Mouse (Mus musculus): Measurements from ENCODE around the gene Cdhr2.

Gene Cdhr2

DNA sequence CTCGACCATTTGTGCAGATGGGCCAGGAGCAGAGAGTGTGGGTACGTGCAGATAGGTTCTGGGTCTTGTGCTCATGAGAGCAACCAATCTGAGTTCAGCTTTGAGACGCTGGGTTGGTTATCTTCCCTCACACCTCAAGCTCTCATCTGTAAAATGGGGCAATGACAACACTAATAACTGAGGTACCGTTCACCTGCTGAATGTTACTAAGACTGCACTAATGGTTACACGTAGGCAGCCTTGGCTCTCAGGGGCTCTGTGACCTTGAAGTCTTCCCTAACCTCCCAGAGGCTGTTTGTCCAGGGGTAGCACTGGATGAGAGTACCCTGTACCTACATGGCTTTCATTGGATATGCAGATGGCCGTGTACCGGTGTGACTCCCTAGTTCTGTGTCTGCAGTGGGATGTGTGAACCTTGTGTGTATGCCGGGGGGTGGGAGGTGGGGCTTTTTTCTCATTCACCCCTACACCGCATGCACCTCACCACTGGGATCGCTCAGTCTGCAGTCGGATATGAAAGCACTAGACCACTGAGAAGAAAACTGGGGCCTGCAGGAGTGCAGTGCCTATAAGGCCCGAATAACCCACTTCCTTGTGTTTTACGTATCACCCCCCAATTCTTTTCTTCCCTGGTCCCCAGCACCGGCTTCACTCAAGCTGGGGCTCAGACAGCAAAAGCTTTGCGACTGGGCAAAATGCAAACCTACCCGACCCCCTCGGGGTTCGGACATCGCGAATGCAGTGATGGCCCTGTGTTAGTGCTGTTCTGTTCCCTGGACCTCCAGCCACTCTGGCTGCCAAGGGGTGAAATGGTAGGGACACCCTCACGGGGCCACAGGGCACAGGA is 8.3 kb upstream of the Cdhr2 start:
- in situ Hi-C loops (cut with MboI; ENCODE audit: low sequenced_read_pairs), result no loop called here

GRCm38 (mm10) chr13:54693558-54694347 is 7.5 kb upstream of the Cdhr2 start, which contains the start of gene Rnf44:
Gene Rnf44 (minus strand): TSS chr13:54693907.
- in situ Hi-C loops (cut with MboI; ENCODE audit: low sequenced_read_pairs), result no loop called here

GRCm38 (mm10) chr13:54694348-54695060 is 6.8 kb upstream of the Cdhr2 start:
- in situ Hi-C loops (cut with MboI; ENCODE audit: low sequenced_read_pairs), result no loop called here

DNA sequence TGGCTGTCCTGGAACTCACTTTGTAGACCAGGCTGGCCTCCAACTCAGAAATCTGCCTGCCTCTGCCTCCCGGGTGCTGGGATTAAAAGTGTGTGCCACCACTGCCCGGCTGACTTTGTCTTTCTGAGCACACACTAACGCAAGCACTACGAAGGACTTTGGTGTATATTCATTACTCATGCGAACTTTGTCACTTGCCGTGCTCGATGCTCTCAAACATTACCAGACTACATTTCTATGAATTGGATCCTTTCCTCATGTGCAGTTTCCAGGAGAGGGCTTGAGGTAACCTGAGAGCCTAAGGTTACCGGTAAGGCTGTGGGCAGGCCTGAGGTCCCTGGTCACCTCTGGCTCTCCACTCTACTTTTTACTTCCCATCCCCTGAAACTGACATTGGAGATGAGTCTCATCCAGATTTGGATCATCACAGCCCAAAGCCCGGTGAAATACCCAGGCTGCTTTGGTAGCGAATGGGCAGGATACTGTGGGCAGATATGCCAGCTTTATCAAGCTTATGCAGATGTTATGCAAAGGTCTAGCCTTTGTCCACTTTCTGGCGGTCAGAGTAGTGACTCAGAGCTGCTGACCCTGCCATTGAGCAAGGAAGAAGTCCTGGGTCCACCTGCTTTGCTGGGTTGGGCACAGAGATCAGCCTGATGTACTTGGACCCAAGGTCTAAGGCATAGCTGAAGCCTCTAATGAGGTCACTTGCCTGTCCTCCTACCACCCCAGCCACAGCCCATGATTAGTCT is 5.6 kb upstream of the Cdhr2 start:
- in situ Hi-C loops (cut with MboI; ENCODE audit: low sequenced_read_pairs), result no loop called here

DNA sequence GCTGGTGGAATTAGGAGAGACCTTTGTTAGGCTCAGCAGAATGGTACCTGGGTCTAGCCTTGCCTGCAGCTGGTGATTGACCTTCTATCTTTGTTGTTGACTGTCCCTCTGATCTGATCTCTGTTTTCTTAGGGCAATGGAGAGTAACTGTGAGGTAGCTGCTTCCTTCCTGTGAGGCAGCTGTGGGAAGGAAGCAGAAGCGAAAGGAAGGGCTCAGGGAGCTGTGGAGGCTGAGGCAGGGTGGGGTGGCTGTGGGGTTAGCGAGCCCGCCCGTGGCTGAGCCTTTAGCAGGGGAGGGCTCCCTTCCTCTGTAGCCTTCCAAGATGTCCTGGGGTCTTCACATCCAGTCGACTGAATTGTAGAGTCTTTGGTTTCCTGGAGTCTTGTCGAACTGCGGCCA is 1.2 kb downstream of the Cdhr2 start:
- in situ Hi-C loops (cut with MboI; ENCODE audit: low sequenced_read_pairs), result no loop called here

DNA sequence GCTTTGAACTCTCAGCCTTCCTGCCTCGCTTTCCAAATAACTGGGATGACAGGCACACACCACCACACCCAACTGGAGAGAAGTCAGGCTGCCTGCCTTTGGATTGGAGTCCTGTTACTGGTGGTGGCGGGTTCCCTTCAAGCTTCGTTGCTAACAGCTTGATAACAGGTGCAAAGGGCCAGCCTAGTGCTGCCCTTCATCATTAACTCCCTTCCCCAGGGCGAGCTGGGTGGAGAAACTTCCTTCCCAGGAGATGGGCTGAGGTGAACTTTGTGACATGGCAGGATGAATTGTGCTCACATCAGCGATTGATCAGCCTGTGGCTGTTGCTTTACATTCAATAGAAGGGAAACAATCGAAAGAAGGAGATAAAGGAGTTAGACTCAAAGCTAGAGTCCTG is 3.6 kb downstream of the Cdhr2 start:
- in situ Hi-C loops (cut with MboI; ENCODE audit: low sequenced_read_pairs), result no loop called here

DNA sequence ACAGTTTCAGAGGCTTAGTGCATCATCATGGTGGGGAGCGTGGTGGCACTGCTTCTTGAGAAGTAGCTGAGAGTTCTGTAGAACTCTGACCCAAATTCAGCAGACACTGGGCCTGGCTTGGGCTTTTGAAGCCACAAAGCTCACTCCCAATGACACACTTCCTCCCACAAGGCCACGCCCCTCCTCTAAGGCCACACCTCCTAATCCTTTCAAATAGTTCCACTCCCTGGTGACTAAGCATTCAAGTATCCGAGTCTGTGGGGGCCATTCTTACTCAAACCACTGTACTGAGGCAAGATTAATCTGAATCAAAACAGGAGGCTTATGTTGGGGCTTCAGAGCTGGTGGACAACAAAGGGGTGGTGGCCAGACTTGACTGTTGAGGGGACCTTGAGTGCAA is 9.6 kb downstream of the Cdhr2 start:
- in situ Hi-C loops (cut with MboI; ENCODE audit: low sequenced_read_pairs), result no loop called here

DNA sequence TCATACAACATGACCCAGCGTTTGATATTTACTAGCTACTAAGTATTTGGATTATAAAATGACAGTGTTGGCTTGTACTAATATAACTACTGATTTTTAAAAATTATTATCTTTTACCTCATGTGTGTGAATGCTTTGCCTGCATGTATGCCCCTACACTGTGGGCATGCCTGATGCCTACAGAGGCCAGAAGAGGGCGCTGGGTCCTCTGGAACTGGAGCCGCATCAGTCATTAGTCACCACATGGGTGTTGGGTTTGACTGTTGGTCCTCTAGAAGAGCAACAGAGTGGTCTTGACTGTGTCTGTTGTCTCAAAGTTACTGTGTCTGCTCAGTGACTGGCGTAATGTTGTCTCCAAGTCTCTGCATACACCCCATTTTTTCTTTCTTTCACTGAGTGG is 13.1 kb downstream of the Cdhr2 start:
- in situ Hi-C loops (cut with MboI; ENCODE audit: low sequenced_read_pairs), result no loop called here

- in situ Hi-C loops (cut with MboI; ENCODE audit: low sequenced_read_pairs), result no loop called here
Observed at GRCm38 (mm10) chr13:54714996-54715395, 13.7 kb downstream of the Cdhr2 start.

- in situ Hi-C loops (cut with MboI; ENCODE audit: low sequenced_read_pairs), result no loop called here
Observed at GRCm38 (mm10) chr13:54716916-54717315, 15.7 kb downstream of the Cdhr2 start.

DNA sequence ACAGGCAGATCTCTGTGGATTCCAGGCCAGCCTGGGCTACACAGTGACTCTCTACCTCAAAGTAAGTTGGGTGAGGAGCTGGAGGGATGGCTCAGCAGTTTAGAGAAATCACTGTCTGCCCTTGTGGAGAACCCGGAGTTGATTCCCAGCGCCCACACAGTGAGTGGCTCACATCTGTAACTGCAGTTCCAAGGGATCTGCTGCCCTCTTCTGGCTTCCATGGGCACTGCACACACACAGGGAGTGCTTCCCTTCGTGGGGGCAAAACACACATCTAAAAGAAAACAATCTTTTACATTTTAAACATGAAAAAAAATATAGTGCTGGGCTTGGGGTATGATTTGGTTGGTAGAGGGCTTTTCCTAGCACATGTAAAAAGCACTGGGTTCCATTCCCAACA is 21.9 kb downstream of the Cdhr2 start:
- in situ Hi-C loops (cut with MboI; ENCODE audit: low sequenced_read_pairs), result loop anchor here (5.0 kb wide), 1 partner anchor 59 kb away; the partner anchor contains the start of gene Eif4e1b

DNA sequence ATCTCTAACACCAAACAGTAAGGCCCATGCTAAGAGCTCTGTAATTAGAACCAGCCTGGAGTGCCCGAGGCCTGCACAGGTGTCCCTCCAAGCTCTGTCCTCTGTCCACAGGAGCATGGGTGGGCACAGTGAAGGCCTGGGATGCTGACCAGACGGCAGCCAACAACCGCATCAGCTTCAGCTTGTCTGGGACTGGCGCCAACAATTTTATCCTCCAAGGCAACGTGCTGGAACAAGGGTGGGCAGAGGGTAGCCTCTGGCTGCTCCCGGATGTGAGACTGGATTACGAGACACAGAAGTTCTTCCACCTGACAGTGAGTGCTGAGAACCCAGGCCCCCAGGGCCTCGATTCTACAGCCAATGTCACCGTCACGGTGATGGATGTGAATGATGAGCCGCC is 24.9 kb downstream of the Cdhr2 start:
- in situ Hi-C loops (cut with MboI; ENCODE audit: low sequenced_read_pairs), result no loop called here

- in situ Hi-C loops (cut with MboI; ENCODE audit: low sequenced_read_pairs), result no loop called here
Observed at GRCm38 (mm10) chr13:54736931-54737330, 35.7 kb downstream of the Cdhr2 start.

- in situ Hi-C loops (cut with MboI; ENCODE audit: low sequenced_read_pairs), result no loop called here
Observed at GRCm38 (mm10) chr13:54737488-54738212, 36.4 kb downstream of the Cdhr2 start.

- in situ Hi-C loops (cut with MboI; ENCODE audit: low sequenced_read_pairs), result no loop called here
Observed at GRCm38 (mm10) chr13:54738213-54738601, 36.9 kb downstream of the Cdhr2 start.

- in situ Hi-C loops (cut with MboI; ENCODE audit: low sequenced_read_pairs), result no loop called here
Observed at GRCm38 (mm10) chr13:54746110-54746509, 44.8 kb downstream of the Cdhr2 start.

DNA sequence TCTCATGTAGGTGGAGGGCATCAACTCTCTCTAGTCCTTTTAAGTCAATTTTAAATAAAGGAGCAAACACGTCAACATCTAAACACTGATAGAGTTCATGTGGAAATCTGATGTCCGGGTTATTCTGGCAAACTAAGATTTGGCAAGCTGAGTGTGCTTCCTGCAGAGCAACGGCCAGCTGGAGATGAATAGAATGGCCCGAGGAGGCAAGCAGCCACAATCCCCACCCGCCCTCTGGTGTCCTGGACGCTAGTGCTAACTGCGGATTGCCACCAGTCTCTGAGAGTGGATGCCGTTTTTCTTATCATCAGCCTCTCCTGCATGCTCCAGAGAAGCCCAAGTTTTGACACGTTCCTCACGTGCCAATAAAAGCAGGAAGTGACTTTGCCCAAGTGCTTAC is 45.6 kb downstream of the Cdhr2 start:
- in situ Hi-C loops (cut with MboI; ENCODE audit: low sequenced_read_pairs), result no loop called here

DNA sequence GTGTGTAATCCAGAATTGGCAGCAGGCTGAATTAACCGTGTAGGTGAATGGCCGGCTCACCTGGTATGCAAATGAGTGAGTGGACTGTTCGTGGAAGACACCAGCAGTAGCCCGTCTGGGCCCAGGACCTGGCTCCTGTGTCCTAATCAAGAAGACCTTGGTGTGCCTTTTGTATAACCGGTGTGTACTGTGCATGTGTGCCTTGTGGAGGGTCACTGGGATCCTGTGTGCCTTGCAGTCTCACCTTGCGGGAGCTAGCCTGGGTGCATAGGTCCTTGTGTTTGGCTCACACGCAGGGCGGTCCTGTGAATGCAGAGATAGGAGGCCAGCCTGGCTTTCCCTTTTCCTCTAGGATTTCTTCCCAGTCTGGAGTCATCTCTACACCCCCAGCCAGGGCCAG is 46.9 kb downstream of the Cdhr2 start:
- in situ Hi-C loops (cut with MboI; ENCODE audit: low sequenced_read_pairs), result no loop called here

- in situ Hi-C loops (cut with MboI; ENCODE audit: low sequenced_read_pairs), result no loop called here
Observed at GRCm38 (mm10) chr13:54748721-54749060, 47.4 kb downstream of the Cdhr2 start.

All from CH12F3 (cell line).